Mouse (Mus musculus) Patski (cell line): ENCODE measurements around the gene Mcf2l. TPM values are rescaled to one million over a fixed set of nuclear protein-coding genes. Genes with fewer than 3 reads are reported as not detected.

Source experiments
- ATAC-seq: fragments of 100-300 bp; one replicate; pipeline ENCODE4 v1.8.0; 2021
- CTCF ChIA-PET: fragments of 350-600 bp; sonication (Branson Sonifier 250); formaldehyde crosslinking; loops from one replicate; lab custom pipeline; 2022; ENCODE audit warnings: inconsistent platforms; lab: Charles Lee
- POLR2A ChIA-PET: fragments of 350-600 bp; sonication (Branson Sonifier 250); formaldehyde crosslinking; loops from one replicate; lab custom pipeline; 2022; ENCODE audit warnings: antibody characterized with exemption, inconsistent platforms; lab: Charles Lee
- DNase-seq: peaks from one replicate; pipeline ENCODE4 v3.0.0-alpha.2; 2011; ENCODE audit warnings: low read depth, low spot score
- H3K27me3 ChIP-seq: fragments of 371-371 bp; one replicate; pipeline ENCODE4 v1.5.1; 2021
- CTCF ChIP-seq: fragments of 100-300 bp; IDR thresholded peaks from one replicate; pipeline ENCODE4 v1.5.1; 2021
- in situ Hi-C: fragments of 300-500 bp; cut with MboI; formaldehyde crosslinking; loops from 3 replicates; pipeline ENCODE4 v1.11.1; 2018; ENCODE audit warnings: low pct_unique_long_range_greater_than_20kb, mixed read lengths
- polyA plus RNA-seq: library from polyadenylated mRNA; unstranded; gene quantifications from one replicate; pipeline ENCODE4 v1.2.3, GENCODE M21; 2021

Gene Mcf2l
- polyA plus RNA-seq, 1 experiment from 2014 or later = 6.8 TPM

DNA sequence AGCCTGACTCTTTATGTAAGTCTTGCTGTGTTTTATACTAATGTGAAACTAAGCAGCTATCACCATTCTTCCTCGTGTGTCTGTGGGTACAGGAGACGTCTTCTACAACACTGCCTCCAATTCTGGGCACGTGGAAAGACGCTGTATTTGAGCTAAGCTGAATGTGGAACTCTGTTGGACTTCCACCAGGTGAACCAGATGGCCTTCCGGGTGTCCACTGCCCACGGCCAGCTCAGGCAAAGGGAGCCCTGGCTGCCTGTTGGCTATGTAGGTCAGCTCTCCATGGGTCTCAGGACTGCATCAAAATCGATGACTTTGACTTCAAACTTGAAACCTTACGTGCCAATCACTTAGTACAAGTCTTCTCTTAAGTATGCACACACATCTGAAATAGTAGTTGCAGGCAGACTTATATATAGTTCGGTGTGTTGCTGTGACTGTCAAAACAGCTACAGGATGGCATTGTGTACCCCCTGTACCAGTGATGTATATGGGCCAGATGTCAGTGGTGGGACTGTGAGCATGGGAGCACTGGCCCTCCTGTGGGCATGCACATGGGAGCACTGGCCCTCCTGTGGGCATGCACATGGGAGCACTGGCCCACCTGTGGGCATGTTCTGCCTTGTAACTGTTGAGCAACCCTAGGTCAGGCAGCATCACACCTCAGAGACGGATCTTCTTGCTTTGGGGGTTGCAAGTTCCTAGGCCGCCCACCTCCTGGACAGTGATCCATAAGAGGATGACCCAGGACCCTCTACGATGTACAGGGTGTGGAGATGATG is 20.4 kb downstream of the Mcf2l start:
- ChIA-PET CTCF (interaction anchor here (1.3 to 2.1 kb wide), 2 partner anchors 34 to 320 kb away, joined by 3 to 7 read pairs; no protein-coding TSS in a partner anchor), POLR2A (no interaction called here)
- TF ChIP-seq CTCF = no peak
- in situ Hi-C loops = loop anchor here (10.0 kb wide), 1 partner anchor 321 kb away; no protein-coding TSS in a partner anchor
- no peaks in the 10 kb centered on the region for H3K27me3 ChIP-seq
- ATAC-seq (no peak), DNase-seq (no peak)

DNA sequence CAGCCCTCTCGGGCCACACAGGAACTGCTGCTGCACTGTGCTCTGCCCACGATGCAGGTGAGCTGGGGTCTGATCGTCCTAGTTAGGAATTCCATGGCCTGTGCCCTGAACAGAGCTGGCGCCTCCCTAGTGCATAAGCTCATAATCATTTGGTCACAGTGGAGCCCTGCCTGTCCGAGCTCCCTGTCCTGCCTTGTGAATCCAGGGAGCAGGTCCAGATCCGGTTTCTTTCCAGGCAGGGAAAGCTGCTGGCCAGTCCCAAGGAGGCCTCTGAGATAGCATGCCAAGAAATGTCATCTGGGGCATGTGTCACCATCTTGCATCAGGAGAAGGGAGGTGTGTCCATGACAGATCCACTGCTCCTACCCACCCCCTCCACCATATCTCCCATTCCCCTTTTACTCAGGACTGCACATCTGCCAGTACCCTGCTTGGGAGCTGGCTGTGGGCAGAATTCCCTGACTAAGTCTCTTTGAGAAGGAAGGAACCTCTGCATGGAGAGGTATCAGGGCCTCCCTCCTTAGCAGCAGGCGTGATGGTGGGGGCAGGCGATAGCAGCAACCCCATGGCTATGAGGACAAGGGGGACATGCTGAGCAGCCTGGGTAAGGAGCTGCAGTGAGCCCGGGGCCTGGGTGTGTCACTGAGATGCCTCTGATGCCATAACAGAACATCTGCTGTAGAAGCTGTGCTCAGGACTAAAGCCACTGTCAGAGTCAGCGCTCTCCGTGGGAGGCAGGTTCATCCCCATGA is 21.4 kb downstream of the Mcf2l start:
- in situ Hi-C loops = loop anchor here (10.0 kb wide), 1 partner anchor 320 kb away; no protein-coding TSS in a partner anchor
- TF ChIP-seq CTCF = no peak
- CTCF ChIA-PET = interaction anchor here (0.8 to 2.1 kb wide), 2 partner anchors 33 to 83 kb away, joined by 3 to 7 read pairs; no protein-coding TSS in a partner anchor
- H3K27me3 ChIP-seq = no peaks in the 10 kb centered on the region
- POLR2A ChIA-PET = interaction anchor here (0.7 kb wide), 1 partner anchor 24 kb away, joined by 3 read pairs; no protein-coding TSS in a partner anchor
- DNase-seq (no peak), ATAC-seq (no peak)

DNA sequence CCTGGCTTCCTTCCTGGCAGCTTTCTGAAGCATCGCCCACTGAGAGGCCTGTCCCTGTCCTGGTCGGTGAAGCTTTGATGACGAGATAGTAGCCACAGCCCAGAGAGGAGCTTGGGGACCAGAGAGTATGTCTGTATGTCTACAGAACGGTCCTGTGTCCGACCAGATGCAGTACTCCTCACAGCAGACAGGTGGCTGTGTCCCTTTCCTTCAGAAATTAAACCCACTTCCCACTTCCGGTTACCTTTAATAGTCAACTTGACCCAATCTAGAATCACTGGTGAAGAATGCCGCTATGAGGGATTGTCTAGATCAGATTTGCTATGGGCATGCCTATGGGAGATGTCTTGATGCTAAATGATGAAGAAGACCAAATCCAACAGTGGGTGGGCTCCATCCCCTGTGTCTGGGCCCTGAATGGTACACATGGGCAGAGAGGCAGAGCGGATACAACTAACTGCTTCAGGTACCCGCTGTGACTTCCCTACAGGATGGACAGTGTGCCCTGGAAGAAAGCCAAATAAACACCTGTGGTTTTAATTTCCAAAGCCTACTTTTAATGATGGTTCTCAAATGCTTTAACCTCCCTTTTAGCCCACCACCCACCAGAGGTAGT is 22.0 kb downstream of the Mcf2l start:
- H3K27me3 ChIP-seq = no peaks in the 10 kb centered on the region
- DNase-seq (no peak), ATAC-seq (no peak)
- in situ Hi-C loops = loop anchor here (10.0 kb wide), 1 partner anchor 319 kb away; no protein-coding TSS in a partner anchor
- CTCF ChIA-PET = interaction anchor here (0.8 to 2.1 kb wide), 4 partner anchors 8 to 214 kb away, joined by 3 to 7 read pairs (median 4); no protein-coding TSS in a partner anchor
- POLR2A ChIA-PET = interaction anchor here (0.7 kb wide), 1 partner anchor 23 kb away, joined by 3 read pairs; no protein-coding TSS in a partner anchor
- no peak for TF ChIP-seq CTCF

DNA sequence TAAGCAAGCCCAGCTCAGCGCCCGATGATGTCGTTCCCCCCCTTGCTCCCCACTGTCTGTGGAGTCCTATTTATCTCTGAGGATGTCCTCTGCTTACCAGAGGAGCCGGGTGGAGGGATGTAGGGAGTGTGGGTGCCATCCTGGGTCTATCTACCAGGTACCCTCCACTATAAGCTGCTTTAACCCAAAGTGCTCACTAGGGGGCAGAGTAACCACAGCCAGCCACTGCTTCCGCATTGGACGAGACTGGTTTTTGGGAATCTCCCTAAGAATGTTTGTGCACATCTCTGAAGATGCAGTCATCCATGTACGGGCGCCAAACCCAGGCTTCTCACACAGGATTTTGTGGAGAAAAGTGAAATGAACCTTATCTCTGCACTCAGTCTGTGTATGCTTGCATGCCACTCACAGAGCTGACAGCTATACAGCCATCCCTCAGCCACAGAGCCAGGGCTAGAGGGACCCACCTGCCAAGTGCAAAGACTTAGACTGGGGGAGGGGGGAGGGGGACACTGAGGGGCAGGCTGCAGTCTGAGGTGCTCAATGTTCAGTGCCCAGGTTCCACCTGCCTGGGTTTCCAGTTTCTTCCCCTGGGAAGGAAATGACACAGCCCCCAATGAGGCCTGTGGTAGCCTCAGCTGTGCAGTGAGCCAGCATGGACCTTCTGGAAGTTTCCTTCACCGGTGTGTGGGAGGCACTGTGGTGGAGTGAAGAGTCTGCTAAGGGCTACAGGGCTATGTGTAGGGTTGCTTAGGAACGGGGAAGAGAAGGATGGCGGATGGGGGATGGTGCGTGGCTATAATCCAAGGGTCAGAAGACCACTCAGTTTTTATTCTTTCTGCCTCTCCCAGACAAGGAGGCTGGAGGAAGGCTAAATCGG is 23.1 kb downstream of the Mcf2l start:
- TF ChIP-seq CTCF = peak; percentile 93
- ATAC-seq (peak; percentile 61), DNase-seq (no peak)
- in situ Hi-C loops = loop anchor here (10.0 kb wide), 1 partner anchor 318 kb away; no protein-coding TSS in a partner anchor
- POLR2A ChIA-PET = no interaction called here
- CTCF ChIA-PET = interaction anchor here (0.7 to 2.4 kb wide), 7 partner anchors 9 to 213 kb away, joined by 4 to 14 read pairs (median 4); no protein-coding TSS in a partner anchor
- no peaks in the 10 kb centered on the region for H3K27me3 ChIP-seq

DNA sequence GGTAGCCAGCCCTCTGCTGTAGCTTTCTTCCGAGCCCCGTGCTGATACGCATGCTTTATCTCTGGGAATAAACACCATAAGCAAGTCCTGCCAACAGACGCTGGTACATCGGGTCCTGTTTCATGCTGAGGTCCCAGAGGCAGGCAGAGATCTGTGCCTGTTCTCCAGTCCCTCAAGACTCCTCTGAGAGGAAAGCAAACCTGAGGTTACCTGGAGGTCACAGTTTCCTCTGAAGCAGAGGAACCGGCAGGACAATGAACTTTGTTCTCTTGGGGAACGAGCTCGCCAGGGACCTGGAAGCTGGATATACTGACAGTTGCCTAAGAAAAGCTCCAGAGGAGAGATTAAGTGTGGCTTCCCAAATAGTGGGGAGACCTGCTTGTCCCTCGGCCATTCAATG is 24.2 kb downstream of the Mcf2l start:
- CTCF ChIA-PET = interaction anchor here (2.4 kb wide), 1 partner anchor 30 kb away, joined by 14 read pairs; no protein-coding TSS in a partner anchor

DNA sequence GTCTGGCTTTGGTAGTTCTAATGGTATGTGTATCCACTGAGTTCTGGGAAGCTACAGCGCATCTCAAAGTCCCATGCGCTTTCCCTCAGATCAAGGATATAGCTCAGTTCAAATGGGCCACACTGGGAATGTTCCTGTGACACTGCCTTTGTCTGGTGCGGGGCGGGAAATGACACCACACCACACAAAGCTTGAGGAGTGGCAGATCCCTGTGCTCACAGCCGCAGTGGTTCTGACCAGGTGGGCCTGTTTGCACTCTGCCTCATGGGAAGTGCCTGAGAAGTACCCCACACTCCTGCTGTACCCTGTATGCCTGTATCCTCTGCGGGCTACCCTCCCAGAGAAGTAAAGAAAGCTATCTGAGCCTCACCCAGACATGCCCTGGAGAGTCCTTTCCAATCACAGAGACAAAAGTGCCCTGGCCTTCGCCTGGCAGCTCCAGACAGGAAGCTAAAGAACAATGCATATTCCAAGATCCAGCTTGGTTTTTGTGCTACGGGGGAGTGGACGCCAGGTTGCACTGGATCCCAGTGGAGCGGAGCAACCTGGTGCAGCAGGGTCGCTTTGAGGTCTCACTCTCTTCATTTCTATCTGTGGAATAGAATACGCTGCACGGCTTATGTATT is 30.3 kb downstream of the Mcf2l start:
- ChIA-PET POLR2A (no interaction called here), CTCF (interaction anchor here (1.1 kb wide), 1 partner anchor 24 kb away, joined by 3 read pairs; no protein-coding TSS in a partner anchor)
- no peak for TF ChIP-seq CTCF
- no peak for DNase-seq
- in situ Hi-C loops = no loop called here
- H3K27me3 ChIP-seq = no peaks in the 10 kb centered on the region
- no peak for ATAC-seq

More for the DNA sequence above, 24.2 kb downstream of the Mcf2l start:
- ATAC-seq (no peak), DNase-seq (no peak)
- TF ChIP-seq CTCF = no peak
- in situ Hi-C loops = loop anchor here (10.0 kb wide), 1 partner anchor 317 kb away; no protein-coding TSS in a partner anchor
- POLR2A ChIA-PET = no interaction called here
- H3K27me3 ChIP-seq = no peaks in the 10 kb centered on the region

DNA sequence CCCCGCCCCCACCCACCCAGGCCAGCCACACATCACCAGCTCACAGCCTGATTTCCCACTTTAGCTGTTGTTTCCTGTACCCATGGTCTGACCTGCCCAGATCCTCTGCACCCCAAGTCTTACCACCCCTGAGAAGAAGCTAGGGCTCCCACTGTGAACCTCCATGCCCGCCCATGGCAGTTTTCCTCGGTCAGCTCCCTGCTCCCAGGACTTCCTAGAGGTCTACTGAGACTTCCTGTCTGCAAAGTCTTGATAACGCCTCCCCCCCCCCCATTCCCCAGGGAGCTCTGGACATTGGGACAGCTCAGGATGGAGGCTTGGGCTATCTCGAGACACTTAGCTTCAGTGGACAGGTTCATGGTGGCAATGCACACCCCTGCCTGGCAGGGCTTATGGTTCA is 31.5 kb downstream of the Mcf2l start:
- no peaks in the 10 kb centered on the region for H3K27me3 ChIP-seq
- ChIA-PET POLR2A (no interaction called here), CTCF (interaction anchor here (0.9 kb wide), 1 partner anchor 22 kb away, joined by 3 read pairs; no protein-coding TSS in a partner anchor)
- ATAC-seq = no peak
- in situ Hi-C loops = no loop called here
- DNase-seq = no peak
- no peak for TF ChIP-seq CTCF

DNA sequence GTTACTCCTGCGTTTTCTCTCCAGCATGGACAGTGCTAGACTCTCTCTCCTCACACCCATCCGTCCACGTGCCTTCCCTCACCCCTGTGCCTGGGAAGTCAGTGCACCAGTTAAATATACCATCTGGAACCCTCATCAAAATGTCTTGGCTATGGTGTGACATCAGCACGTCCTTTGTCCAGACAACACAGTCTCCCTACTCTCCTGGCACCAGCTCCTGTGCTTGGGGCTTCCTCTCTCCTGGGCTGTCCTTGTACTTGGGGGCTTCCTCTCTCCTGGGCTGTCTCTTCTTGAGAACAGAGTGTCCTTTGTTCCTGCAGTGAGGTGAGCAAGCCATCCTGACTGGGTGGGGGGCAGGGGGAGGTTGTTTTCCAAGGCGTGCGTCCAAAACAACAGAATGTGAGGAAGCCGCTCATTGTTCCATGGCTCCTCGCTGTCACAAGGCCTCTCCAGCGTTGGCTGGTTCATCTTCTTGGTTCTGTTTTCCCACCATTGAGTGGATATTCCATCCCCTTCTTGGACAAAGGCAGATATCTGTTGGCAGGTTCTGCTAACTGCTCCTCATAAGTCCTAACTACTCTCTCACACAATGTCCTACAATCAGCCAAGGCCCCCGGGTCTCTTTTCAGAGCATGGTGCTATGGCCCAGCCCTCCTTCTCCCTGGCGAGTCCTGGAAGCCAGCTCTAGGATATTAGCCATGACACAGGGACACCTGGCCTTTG is 32.2 kb downstream of the Mcf2l start:
- TF ChIP-seq CTCF = no peak
- CTCF ChIA-PET = interaction anchor here (0.9 kb wide), 1 partner anchor 21 kb away, joined by 3 read pairs; no protein-coding TSS in a partner anchor
- no peak for ATAC-seq
- in situ Hi-C loops = no loop called here
- DNase-seq = no peak
- no peaks in the 10 kb centered on the region for H3K27me3 ChIP-seq
- POLR2A ChIA-PET = no interaction called here
